Mouse (Mus musculus) G1E (cell line): ENCODE results near the gene Fis1. TPM values are rescaled to one million over a fixed set of nuclear protein-coding genes. Genes with fewer than 3 reads are reported as not detected.
"Not testable (repeated sequence)": the region's sequence is repeated elsewhere in the genome, so short reads cannot be mapped to it uniquely, and the experiment has no call there.

Experiments
- ATAC-seq: 2 replicates; pipeline ENCODE4 v1.8.0; 2016; ENCODE audit warnings: mild to moderate bottlenecking; ENCODE audit not compliant: insufficient number of reproducible peaks, poor library complexity, low FRiP score, severe bottlenecking; ENCODE audit errors: extremely low read depth
- DNase-seq: peaks from one replicate; pipeline ENCODE4 v3.0.0; 2012; ENCODE audit warnings: low spot score
- H3K27me3 ChIP-seq: 2 replicates; pipeline ENCODE4 v1.6.1; 2012; ENCODE audit warnings: mild to moderate bottlenecking, low read length, inconsistent platforms; ENCODE audit not compliant: insufficient read depth
- H3K36me3 ChIP-seq: replicated peaks from 2 replicates; pipeline ENCODE3; 2012; ENCODE audit warnings: mild to moderate bottlenecking, inconsistent platforms
- H3K4me1 ChIP-seq: 2 replicates; pipeline ENCODE4 v1.6.1; 2012; ENCODE audit warnings: low read depth, low read length, inconsistent platforms, mixed read lengths; ENCODE audit not compliant: insufficient read depth
- H3K4me3 ChIP-seq: 2 replicates; pipeline ENCODE4 v1.5.1; 2012; ENCODE audit warnings: low read depth, mild to moderate bottlenecking, inconsistent platforms, low read length, moderate library complexity, mixed read lengths
- H3K9me3 ChIP-seq: replicated peaks from 2 replicates; pipeline ENCODE4 v1.6.1; 2012; ENCODE audit warnings: inconsistent platforms
- CTCF ChIP-seq: IDR thresholded peaks from 2 replicates; pipeline ENCODE4 v1.5.1; 2012; ENCODE audit warnings: low read depth, low read length, inconsistent platforms, mixed read lengths
- GATA1 ChIP-seq: IDR thresholded peaks from 2 replicates; pipeline ENCODE4 v1.6.1; 2012; ENCODE audit warnings: borderline replicate concordance, low read length, inconsistent platforms, mixed read lengths
- GATA2 ChIP-seq: IDR thresholded peaks from 2 replicates; pipeline ENCODE4 v1.6.1; 2012; ENCODE audit warnings: low read depth, low read length, inconsistent platforms, borderline replicate concordance
- POLR2AphosphoS5 ChIP-seq: IDR thresholded peaks from 2 replicates; pipeline ENCODE4 v1.6.1; 2012; ENCODE audit warnings: low read depth, low read length, inconsistent platforms; ENCODE audit not compliant: insufficient replicate concordance
- TAL1 ChIP-seq: conservative IDR thresholded peaks from 2 replicates; pipeline ENCODE4 v1.6.1; 2012; ENCODE audit warnings: low read depth, low read length, inconsistent platforms, mixed read lengths
- polyA plus RNA-seq: library from polyadenylated mRNA; stranded (reverse); fragments of >175 nt; gene quantifications from 2 replicates; pipeline ENCODE4 v1.2.3, GENCODE M21; 2012
- total RNA-seq, 2 experiments: library from RNA; stranded (forward) in 1 of 2; stranded (reverse) in 1 of 2; fragments of 200-1000 nt in 1 of 2; fragments of >200 nt in 1 of 2; fragmentation: Nextera tagmentation in 1 of 2; gene quantifications; 2 replicates each; pipeline ENCODE4 v1.2.3; 2014 to 2017

Gene Fis1
- total and polyA plus RNA-seq, 3 experiments = 152 to 439 (median 157) TPM

GRCm38 (mm10) chr5:136939284-136939683 is 13.8 kb upstream of the Fis1 start:
- H3K4me3 ChIP-seq = no peak overlapping the region
- no peak for TF ChIP-seq GATA2
- no peak for TF ChIP-seq TAL1
- TF ChIP-seq POLR2AphosphoS5 = no peak
- TF ChIP-seq CTCF = peak; percentile 65
- TF ChIP-seq GATA1 = no peak
- DNase-seq = no peak
- no peaks in the 10 kb centered on the region for H3K4me1 ChIP-seq
- no peaks in the 10 kb centered on the region for H3K27me3 ChIP-seq
- no peak for ATAC-seq
- H3K9me3 ChIP-seq = peaks cover 3% of the 10 kb centered on the region
- peaks cover 49% of the 10 kb centered on the region for H3K36me3 ChIP-seq

DNA sequence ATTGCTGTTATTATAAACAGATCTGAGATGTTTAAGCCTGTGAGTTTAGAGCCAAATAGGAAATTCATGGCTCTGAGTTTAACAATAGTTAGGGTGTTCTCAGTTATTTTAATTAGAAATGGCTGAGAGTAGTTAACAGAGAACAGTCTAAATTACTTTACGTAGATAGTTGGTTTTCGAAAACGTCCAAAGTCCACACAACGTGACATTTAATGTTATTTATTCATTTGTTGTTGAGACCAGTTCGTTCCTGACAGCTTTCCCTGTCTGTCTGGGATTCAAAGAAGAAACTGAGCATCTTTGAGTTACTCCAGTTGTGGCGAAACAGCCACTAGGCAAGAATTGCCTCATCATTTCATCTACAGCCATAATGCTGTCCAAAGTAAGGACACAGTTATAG is 13.0 kb upstream of the Fis1 start:
- DNase-seq, ATAC-seq, H3K27me3 ChIP-seq, H3K4me3 ChIP-seq, H3K9me3 ChIP-seq, H3K4me1 ChIP-seq: not testable (repeated sequence)
- peaks cover 42% of the 10 kb centered on the region for H3K36me3 ChIP-seq

DNA sequence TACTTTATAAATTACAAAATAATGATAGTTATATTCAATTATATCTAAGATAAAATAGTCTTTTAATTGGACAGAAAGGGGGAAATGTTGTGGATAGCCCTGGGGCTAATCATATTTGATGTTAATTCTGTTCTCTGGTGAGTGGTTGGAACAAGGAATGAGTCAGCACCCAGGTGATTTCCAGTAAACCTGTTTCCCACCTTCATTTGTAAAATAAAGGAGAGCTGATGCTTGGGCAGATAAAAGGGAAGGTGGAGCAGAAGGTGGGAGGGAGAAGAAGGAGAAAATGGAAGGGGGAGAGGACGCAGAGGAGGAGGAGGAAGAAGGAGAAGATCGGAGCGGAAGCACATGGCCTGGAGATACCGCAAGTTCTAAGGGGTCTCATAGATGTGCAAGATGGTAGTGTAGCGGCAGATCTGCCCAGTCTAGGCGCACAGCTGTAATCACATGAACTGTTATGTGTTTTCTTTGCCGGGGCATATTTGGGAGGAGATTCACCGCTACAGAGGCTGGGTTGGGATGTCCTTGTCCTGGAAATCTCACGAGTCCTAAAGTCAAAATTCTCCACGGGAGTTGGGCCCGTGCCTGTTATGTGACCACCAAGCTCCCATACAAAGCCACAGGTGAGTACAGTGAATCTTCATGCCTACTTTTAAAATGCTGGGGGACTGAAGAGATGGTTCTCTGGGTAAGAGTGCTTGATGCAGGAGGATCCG is 12.1 kb upstream of the Fis1 start:
- Histone ChIP-seq H3K36me3 (peaks cover 32% of the 10 kb centered on the region), H3K9me3 (peaks cover 3% of the 10 kb centered on the region), H3K4me1 (no peaks in the 10 kb centered on the region), H3K4me3 (no peak overlapping the region), H3K27me3 (no peaks in the 10 kb centered on the region)
- TF ChIP-seq GATA2 (no peak), GATA1 (no peak)
- ATAC-seq (no peak), DNase-seq (no peak)

GRCm38 (mm10) chr5:136942781-136943180 is 10.3 kb upstream of the Fis1 start:
- H3K4me3 ChIP-seq = no peak overlapping the region
- no peaks in the 10 kb centered on the region for H3K27me3 ChIP-seq
- peaks cover 3% of the 10 kb centered on the region for H3K9me3 ChIP-seq
- H3K36me3 ChIP-seq = peaks cover 18% of the 10 kb centered on the region
- no peaks in the 10 kb centered on the region for H3K4me1 ChIP-seq
- no peak for ATAC-seq
- no peak for TF ChIP-seq POLR2AphosphoS5
- TF ChIP-seq GATA1 = no peak
- no peak for TF ChIP-seq TAL1
- TF ChIP-seq CTCF = no peak
- no peak for TF ChIP-seq GATA2
- DNase-seq = no peak

DNA sequence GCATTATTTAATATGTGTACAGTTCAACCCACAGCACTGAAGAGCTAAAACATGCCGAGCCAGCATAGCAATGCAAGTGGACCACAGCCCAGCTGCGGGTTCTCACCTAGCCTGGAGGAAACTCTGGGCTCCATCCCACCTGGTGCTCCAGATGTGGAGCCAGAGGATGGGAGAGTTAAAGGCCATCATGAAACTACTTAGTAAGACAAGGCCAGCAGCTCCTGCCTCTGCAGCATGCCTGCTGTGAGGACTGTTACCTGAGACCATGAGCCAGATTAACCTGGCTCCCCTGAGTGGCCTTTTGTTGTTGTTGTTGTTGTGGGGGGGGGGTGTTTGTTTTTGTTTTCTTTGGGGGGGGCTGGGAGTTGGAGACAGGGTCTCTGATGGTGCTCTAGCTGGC is 9.7 kb upstream of the Fis1 start:
- TF ChIP-seq GATA2 (no peak), POLR2AphosphoS5 (no peak), CTCF (no peak), TAL1 (no peak), GATA1 (no peak)
- H3K36me3 ChIP-seq = peaks cover 15% of the 10 kb centered on the region
- DNase-seq = no peak
- H3K4me1 ChIP-seq = no peaks in the 10 kb centered on the region
- no peak overlapping the region for H3K4me3 ChIP-seq
- H3K27me3 ChIP-seq = no peaks in the 10 kb centered on the region
- ATAC-seq = no peak
- H3K9me3 ChIP-seq = peaks cover 3% of the 10 kb centered on the region

- peaks cover 8% of the 10 kb centered on the region for H3K36me3 ChIP-seq
- no peaks in the 10 kb centered on the region for H3K4me1 ChIP-seq
- no peak overlapping the region for H3K4me3 ChIP-seq
- no peaks in the 10 kb centered on the region for H3K27me3 ChIP-seq
- no peak for ATAC-seq
- no peak for DNase-seq
- no peak for TF ChIP-seq CTCF
- TF ChIP-seq TAL1 = no peak
- TF ChIP-seq POLR2AphosphoS5 = no peak
- TF ChIP-seq GATA1 = no peak
- TF ChIP-seq GATA2 = no peak
- no peaks in the 10 kb centered on the region for H3K9me3 ChIP-seq
Measured at GRCm38 (mm10) chr5:136945084-136945483, 8.0 kb upstream of the Fis1 start.

DNA sequence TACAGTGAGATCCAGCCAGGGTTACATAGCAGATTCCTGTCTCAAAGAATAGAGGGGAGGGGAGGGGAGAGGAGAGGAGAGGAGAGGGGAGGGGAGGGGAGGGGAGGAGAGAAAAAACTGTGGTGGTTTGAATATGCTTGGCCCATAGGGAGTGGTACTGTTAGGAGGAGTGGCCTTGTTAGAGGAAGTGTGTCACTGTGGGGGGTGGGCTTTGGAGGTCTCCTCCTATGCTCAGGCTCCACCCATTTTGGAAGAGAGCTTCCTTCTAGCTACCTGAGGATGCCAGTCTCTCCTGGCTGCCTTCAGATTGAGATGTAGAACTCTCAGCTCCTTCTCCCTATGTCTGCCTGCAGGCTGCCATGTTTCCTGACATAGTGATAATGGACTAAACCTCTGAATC is 5.2 kb upstream of the Fis1 start:
- ATAC-seq (no peak), DNase-seq (no peak)
- no peak overlapping the region for H3K4me3 ChIP-seq
- TF ChIP-seq POLR2AphosphoS5 = no peak
- H3K36me3 ChIP-seq = no peaks in the 10 kb centered on the region
- H3K4me1 ChIP-seq = peaks cover 9% of the 10 kb centered on the region
- H3K27me3 ChIP-seq = no peaks in the 10 kb centered on the region
- H3K9me3 ChIP-seq = no peaks in the 10 kb centered on the region

- ATAC-seq, H3K27me3 ChIP-seq, DNase-seq, H3K36me3 ChIP-seq, H3K4me3 ChIP-seq, H3K9me3 ChIP-seq: not testable (repeated sequence)
- H3K4me1 ChIP-seq = peaks cover 17% of the 10 kb centered on the region
Measured at GRCm38 (mm10) chr5:136949551-136950336, 3.3 kb upstream of the Fis1 start.
